Mouse (Mus musculus): ENCODE measurements around the gene Trim34a. TPM values are rescaled to one million over a fixed set of nuclear protein-coding genes. Genes with fewer than 3 reads are reported as not detected.

The Trim34a gene
- polyA plus RNA-seq, 1 experiment from 2014 or later = 1.4 TPM

Other genes with a start within 250 kb of the Trim34a start
- not detected in 2 replicates for gene Olfr638, start 245.7 kb upstream of the Trim34a start, polyA plus RNA-seq (2014; fragmentation: Nextera tagmentation; extraction: Ambion mirVana)
- gene Olfr639, start 227.2 kb upstream of the Trim34a start, polyA plus RNA-seq (2014; fragmentation: Nextera tagmentation; extraction: Ambion mirVana) = not detected in 2 replicates
- not detected in 2 replicates for gene Olfr640, start 218.9 kb upstream of the Trim34a start, polyA plus RNA-seq (2014; fragmentation: Nextera tagmentation; extraction: Ambion mirVana)
- not detected in 2 replicates for gene Olfr641, start 209.0 kb upstream of the Trim34a start, polyA plus RNA-seq (2014; fragmentation: Nextera tagmentation; extraction: Ambion mirVana)
- gene Olfr642, start 191.8 kb upstream of the Trim34a start, polyA plus RNA-seq (2014; fragmentation: Nextera tagmentation; extraction: Ambion mirVana) = not detected in 2 replicates
- not detected in 2 replicates for gene 4930516K23Rik, start 183.0 kb upstream of the Trim34a start, polyA plus RNA-seq (2014; fragmentation: Nextera tagmentation; extraction: Ambion mirVana)
- not detected in 2 replicates for gene Olfr644, start 172.6 kb upstream of the Trim34a start, polyA plus RNA-seq (2014; fragmentation: Nextera tagmentation; extraction: Ambion mirVana)
- gene Olfr645, start 159.0 kb upstream of the Trim34a start, polyA plus RNA-seq (2014; fragmentation: Nextera tagmentation; extraction: Ambion mirVana) = not detected in 2 replicates
- not detected in 2 replicates for gene Olfr646, start 139.6 kb upstream of the Trim34a start, polyA plus RNA-seq (2014; fragmentation: Nextera tagmentation; extraction: Ambion mirVana)
- gene Ubqln5, start 114.6 kb upstream of the Trim34a start, polyA plus RNA-seq (2014; fragmentation: Nextera tagmentation; extraction: Ambion mirVana) = not detected in 2 replicates
- not detected in 2 replicates for gene Olfr643, start 107.1 kb upstream of the Trim34a start, polyA plus RNA-seq (2014; fragmentation: Nextera tagmentation; extraction: Ambion mirVana)
- gene Ubqln3, start 101.2 kb upstream of the Trim34a start, polyA plus RNA-seq (2014; fragmentation: Nextera tagmentation; extraction: Ambion mirVana) = not detected in 2 replicates
- gene Ubqlnl, start 93.9 kb upstream of the Trim34a start, polyA plus RNA-seq (2014; fragmentation: Nextera tagmentation; extraction: Ambion mirVana) = not detected in 2 replicates
- gene Olfm5, start 79.6 kb upstream of the Trim34a start, polyA plus RNA-seq (2014; fragmentation: Nextera tagmentation; extraction: Ambion mirVana) = not detected in 2 replicates
- gene Olfr648, start 61.1 kb upstream of the Trim34a start, polyA plus RNA-seq (2014; fragmentation: Nextera tagmentation; extraction: Ambion mirVana) = 0.50 and 0.74 TPM in 2 replicates
- gene Olfr649, start 48.5 kb upstream of the Trim34a start, polyA plus RNA-seq (2014; fragmentation: Nextera tagmentation; extraction: Ambion mirVana) = not detected in 2 replicates
- gene Trim6, start 25.7 kb upstream of the Trim34a start, polyA plus RNA-seq (2014; fragmentation: Nextera tagmentation; extraction: Ambion mirVana) = 0.19 and 0.59 TPM in 2 replicates
- gene Trim5, start 43.6 kb downstream of the Trim34a start, polyA plus RNA-seq (2014; fragmentation: Nextera tagmentation; extraction: Ambion mirVana) = 0.11 TPM in 1 of 2 replicates, not detected in the other
- gene Trim12a, start 71.0 kb downstream of the Trim34a start, polyA plus RNA-seq (2014; fragmentation: Nextera tagmentation; extraction: Ambion mirVana) = 1.1 and 1.6 TPM in 2 replicates
- gene Trim34b, start 85.0 kb downstream of the Trim34a start, polyA plus RNA-seq (2014; fragmentation: Nextera tagmentation; extraction: Ambion mirVana) = not detected in 2 replicates
- 1.0 and 1.4 TPM in 2 replicates for gene Trim12c, start 108.9 kb downstream of the Trim34a start, polyA plus RNA-seq (2014; fragmentation: Nextera tagmentation; extraction: Ambion mirVana)
- gene Trim30b, start 125.4 kb downstream of the Trim34a start, polyA plus RNA-seq (2014; fragmentation: Nextera tagmentation; extraction: Ambion mirVana) = 0.07 TPM in 1 of 2 replicates, not detected in the other
- gene Trim30c, start 156.4 kb downstream of the Trim34a start, polyA plus RNA-seq (2014; fragmentation: Nextera tagmentation; extraction: Ambion mirVana) = 0.32 TPM in 1 of 2 replicates, not detected in the other
- gene Trim30a, start 220.7 kb downstream of the Trim34a start, polyA plus RNA-seq (2014; fragmentation: Nextera tagmentation; extraction: Ambion mirVana) = 0.18 and 2.0 TPM in 2 replicates

All from midbrain, embryonic 14.5 days (tissue).